Mouse (Mus musculus) E14TG2a.4 (cell line): ENCODE measurements around the gene Bcl11b.

Source experiments
- CTCF ChIP-seq: conservative IDR thresholded peaks from 2 replicates; pipeline ENCODE4 v1.5.1; 2014; ENCODE audit warnings: low read length
- NANOG ChIP-seq: IDR thresholded peaks from 2 replicates; pipeline ENCODE4 v1.6.1; 2014; ENCODE audit warnings: borderline replicate concordance, low read length, mixed read lengths
- POU5F1 ChIP-seq: IDR thresholded peaks from 2 replicates; pipeline ENCODE4 v1.6.1; 2014; ENCODE audit warnings: low read length, borderline replicate concordance

DNA sequence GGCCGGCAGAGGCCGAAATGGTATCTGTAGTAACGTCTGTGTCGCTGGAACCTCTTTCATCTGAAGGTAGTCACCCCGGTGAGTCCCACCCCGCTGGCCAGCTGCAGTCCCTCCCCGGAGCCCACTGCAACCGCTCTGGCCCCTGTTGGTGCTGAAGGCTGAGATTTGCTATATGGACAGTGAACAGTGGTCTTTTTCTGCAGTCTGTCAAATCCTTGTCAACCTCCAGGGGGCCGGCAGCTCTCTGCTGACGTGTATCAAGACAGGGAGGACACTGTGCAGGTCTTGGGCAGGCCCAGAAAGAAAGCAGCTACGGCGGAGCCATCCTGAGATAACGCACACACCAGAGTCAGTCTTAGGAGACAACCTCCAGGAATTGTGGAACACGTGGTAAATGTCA is 43.0 kb downstream of the Bcl11b start:
- TF ChIP-seq CTCF (no peak; the same call in 1 of the 2 replicates), POU5F1 (no peak), NANOG (no peak)
